Mouse (Mus musculus): Measurements from ENCODE around the gene Kctd10.

Kctd10 gene

DNA sequence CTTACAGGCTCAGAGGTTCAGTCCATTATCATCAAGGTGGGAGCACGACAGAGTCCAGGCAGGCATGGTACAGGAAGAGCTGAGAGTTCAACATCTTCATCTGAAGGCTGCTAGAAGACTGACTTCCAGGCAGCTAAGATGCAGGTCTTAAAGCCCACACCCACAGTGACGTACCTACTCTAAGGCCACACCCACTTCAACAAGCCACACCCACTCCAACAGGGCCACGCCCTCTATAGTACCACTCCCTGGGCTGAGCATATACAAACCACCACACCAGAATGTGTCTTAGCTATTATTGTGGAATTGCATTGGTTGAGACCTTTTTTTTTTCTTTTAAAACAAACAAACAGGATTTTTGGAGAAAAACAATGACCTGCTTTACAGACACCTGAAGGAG, 34.8 kb downstream of the Kctd10 start:
- DNase-seq (ENCODE audit: low spot score) = no peak

DNA sequence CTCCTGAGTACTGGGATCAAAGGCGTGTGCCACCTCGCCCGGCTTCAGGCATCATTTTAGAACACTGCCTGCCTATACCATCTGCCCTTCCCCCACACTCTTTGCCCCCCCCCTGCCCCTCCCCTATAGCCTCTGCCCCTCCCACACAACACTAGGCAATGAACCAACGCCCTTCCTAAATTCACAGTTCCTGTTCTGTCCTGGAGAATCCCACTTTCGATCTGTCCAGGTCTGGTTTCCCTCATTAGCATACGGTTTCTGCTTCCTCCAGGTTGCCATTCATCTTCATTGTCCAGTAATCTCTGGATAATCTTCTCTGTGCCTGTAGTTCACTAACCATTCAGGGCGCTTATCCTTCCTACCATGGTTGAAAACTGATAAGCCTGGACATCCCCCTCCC, 36.7 kb downstream of the Kctd10 start:
- no peak for DNase-seq (ENCODE audit: low spot score)

DNA sequence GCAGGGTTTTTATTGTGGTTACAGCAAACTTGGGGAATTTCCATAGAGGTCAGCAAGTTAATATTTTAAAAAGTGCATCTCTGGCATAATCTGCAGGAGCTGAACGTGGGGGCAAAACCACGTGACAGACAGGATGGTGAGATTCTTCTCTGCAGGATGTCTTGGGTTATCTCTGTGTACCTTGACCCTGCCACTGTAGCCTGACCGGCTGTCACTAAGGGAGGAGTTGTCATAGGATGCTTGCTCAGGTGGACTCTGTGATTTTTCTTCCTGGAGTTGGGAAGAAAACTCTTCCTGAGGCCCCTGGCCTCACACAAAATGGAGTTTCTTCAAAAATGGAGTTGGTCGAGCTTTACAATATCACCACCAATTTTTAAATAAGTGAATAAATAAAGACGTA, 37.3 kb downstream of the Kctd10 start:
- no peak for DNase-seq (ENCODE audit: low spot score)

DNA sequence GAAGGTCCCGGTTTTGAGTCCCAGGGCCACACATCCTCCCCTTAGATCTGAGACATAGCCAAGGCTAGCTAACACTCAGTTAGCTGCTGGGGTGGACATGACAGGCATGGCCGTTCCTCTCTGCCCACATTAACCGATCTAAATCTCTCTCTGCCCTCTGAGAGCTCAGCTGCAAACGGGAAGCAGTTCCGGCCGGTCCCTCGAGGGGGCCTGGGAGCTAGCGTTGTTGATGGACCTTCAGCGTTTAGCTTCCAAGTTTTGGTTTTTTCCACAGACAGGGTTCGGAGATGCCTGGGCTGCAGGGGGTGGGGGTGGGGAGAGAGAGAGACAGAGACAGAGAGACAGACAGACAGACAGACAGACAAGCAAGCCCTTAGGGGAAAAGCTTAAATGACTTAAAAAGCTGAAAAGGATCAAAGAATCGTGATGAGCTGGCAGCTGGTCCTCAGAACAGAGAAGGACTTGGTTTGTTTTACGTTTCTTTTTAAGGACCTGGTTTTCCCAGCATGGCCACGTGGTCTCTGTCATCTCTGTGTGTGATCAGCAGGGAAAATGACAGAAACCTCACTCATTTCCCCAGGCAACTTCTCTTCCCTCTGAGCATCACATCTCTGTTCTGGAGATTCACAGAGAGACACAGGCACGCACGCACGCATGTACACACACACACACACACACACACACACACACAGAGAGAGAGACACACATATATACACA, 56.4 kb downstream of the Kctd10 start:
- DNase-seq (ENCODE audit: low spot score) = no peak

DNA sequence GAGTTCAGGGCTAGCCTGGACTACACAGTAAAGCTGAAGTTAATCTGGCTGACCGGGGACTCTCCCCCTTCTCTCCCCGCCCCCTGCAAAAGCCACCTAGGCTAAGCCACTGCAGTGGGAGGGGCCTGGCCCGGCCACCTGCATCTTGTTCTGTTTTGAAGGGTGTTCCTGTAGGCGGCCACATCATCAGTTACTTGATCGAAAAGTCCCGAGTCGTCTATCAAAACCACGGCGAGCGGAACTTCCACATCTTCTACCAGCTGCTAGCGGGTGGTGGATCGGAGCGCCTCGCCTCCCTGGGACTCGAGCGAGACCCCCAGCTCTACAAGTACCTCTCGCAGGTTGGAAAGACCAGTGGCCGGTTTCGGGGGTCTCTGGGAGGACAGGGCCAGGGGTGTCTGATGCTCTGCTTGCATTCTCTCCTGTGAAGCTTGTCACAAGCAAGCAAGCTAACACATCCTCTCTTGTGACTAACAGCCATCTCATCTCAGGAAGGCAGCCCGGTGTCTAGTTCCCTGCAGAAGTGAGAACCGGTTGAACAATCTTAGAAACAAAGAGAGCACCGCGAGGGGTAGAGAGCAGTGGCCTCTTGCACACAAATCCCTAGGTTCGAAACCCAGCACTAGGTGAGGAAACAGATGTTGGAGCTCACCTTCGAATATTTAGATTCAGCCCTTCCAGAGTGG, 57.1 kb downstream of the Kctd10 start:
- no peak for DNase-seq (ENCODE audit: low spot score)
